8 mouse cellular contexts compared by ENCODE assay signal in the genomic region with DNA sequence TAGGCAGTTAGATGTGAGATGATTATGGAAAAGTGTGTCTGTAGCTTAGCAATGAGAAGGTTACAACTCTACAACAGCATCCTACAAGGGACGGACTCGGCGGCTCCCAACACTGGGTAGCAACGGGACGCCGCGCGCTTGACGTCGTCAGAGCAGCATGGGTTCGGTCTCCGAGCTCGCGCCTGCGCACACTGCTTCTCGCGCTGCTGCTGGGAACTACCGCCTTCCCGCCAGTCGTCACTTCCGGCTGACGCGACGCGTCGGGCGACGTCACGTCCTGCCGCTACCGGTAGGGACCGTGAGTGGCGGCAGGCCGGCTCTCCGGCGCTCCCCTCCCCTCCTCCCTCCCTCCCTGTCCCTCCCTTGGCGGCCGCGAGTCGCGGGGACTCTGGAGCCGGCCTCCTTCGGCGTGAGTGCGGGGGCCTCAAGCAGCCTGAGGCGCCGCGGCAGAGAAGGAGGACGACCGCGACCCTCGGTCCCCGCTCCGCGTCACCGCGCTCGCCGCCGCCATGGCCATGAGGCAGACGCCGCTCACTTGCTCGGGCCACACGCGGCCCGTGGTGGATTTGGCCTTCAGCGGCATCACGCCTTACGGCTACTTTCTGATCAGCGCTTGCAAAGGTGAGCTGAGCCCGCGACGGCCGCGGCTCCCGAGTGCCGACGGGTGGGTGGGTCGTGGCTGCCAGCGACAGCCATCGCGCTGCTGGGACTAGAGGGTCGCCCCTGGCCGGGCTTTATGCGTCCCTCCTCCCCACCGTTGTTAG. TPM values are rescaled to one million over a fixed set of nuclear protein-coding genes. Genes with fewer than 3 reads are reported as not detected.
DNase-seq lines count a peak whose midpoint lies in the region; ATAC-seq lines count a peak whose summit lies in the region.

Gene Strap (plus strand): TSS at position 233 of the 764 bp plus-strand sequence.

- H3K4me2 ChIP-seq in hindbrain, embryonic 12.5 days (replicated peaks) = peak within 1 kb of the TSS; percentile 89

- DNase-seq in Muller cell, postnatal 12 days (ENCODE audit: inconsistent ontology term) = peak; percentile 96
- peak; percentile 95 for DNase-seq in cerebellum, adult 9-11 months
- peak; percentile 89 to 94 for DNase-seq in frontal cortex, postnatal 10 days (ENCODE audit: low spot score in 2 of 2)
- peak; percentile 89 to 96 for DNase-seq in layer of hippocampus, postnatal 14 days (ENCODE audit: low spot score in 2 of 2)
- DNase-seq in lung, postnatal 14 days = peak; percentile 96
- peak; percentile 95 for DNase-seq in retina, adult 2 months (ENCODE audit: low read depth, low spot score)
- DNase-seq in thymus, postnatal 36 days = peak; percentile 90 to 93

- H3K4me1 ChIP-seq in hindbrain, embryonic 12.5 days = peaks cover 13% of the 10 kb centered on the region

- H3K27me3 ChIP-seq in hindbrain, embryonic 12.5 days = 0 out of 2 replicates have a peak, but pooled peaks cover 3% of the 10 kb centered on the region

- peak within 1 kb of the TSS; percentile 78 for H3K4me3 ChIP-seq in hindbrain, embryonic 12.5 days

- peak within 1 kb of the TSS; percentile 83 for H3K27ac ChIP-seq in hindbrain, embryonic 12.5 days

- WGBS in hindbrain, embryonic 12.5 days = under 1% methylated on average over 82 of the region's 86 CpGs

- H3K36me3 ChIP-seq in hindbrain, embryonic 12.5 days = peaks cover 22% of the 10 kb centered on the region

- ATAC-seq in hindbrain, embryonic 12.5 days (ENCODE audit: low FRiP score) = peak; percentile 99

- no peaks in the 10 kb centered on the region for H3K9me3 ChIP-seq in hindbrain, embryonic 12.5 days (replicated peaks)

- H3K9ac ChIP-seq in hindbrain, embryonic 12.5 days = peak within 1 kb of the TSS; percentile 88

RNA-seq across cellular contexts. Expression of gene Strap, which starts in this region (rescaled TPM):
- polyA plus RNA-seq in hindbrain, embryonic 12.5 days (2016; fragmentation: Nextera tagmentation; extraction: Ambion mirVana) = 191 and 198 TPM in 2 replicates
- total RNA-seq in layer of hippocampus, postnatal 14 days (2021) = 100 to 1,000 TPM; 131 to 134 TPM

Comparison
In these comparisons a context has a peak if more than half of its experiments do, and no peak if none do; other contexts are left out.
1. Peak in every context shown above with its lines: DNase-seq, ATAC-seq, H3K4me3 ChIP-seq and H3K27ac ChIP-seq.